Mouse (Mus musculus) stomach, embryonic 14.5 days (tissue): ENCODE data around the gene Selenof. TPM values are rescaled to one million over a fixed set of nuclear protein-coding genes. Genes with fewer than 3 reads are reported as not detected.

ENCODE experiments used
- ATAC-seq: fragments of 200-750 bp; cut with Nextera tagmentation; 2 replicates; pipeline ENCODE4 v1.8.0; 2017; ENCODE audit warnings: low read depth, moderate TSS enrichment; ENCODE audit not compliant: insufficient number of reproducible peaks, insufficient read depth, low FRiP score
- H3K27ac ChIP-seq: fragments of 300-500 bp; sonication (generic); 2 replicates; pipeline ENCODE4 v1.5.1; 2014; ENCODE audit warnings: mild to moderate bottlenecking, low read length, moderate library complexity, mixed read lengths
- H3K27me3 ChIP-seq: fragments of 300-500 bp; sonication (generic); 2 replicates; pipeline ENCODE4 v1.6.1; 2014; ENCODE audit warnings: low read length, control low read depth, mixed read lengths; ENCODE audit not compliant: control insufficient read depth, insufficient read depth
- H3K36me3 ChIP-seq: fragments of 300-500 bp; sonication (generic); 2 replicates; pipeline ENCODE4 v1.6.1; 2014; ENCODE audit warnings: mild to moderate bottlenecking, control low read depth, low read length, moderate library complexity, mixed read lengths; ENCODE audit not compliant: control insufficient read depth, insufficient read depth
- H3K4me1 ChIP-seq: fragments of 300-500 bp; sonication (generic); 2 replicates; pipeline ENCODE4 v1.6.1; 2014; ENCODE audit warnings: low read length, control low read depth, mixed read lengths; ENCODE audit not compliant: control insufficient read depth, insufficient read depth
- H3K4me2 ChIP-seq: fragments of 300-500 bp; sonication (generic); replicated peaks from 2 replicates; pipeline ENCODE4 v1.6.1; 2014; ENCODE audit warnings: low read depth, low read length, control low read depth
- H3K4me3 ChIP-seq: fragments of 300-500 bp; sonication (generic); 2 replicates; pipeline ENCODE4 v1.5.1; 2014; ENCODE audit warnings: low read depth, low read length, control low read depth
- H3K9ac ChIP-seq: fragments of 300-500 bp; sonication (generic); replicated peaks from 2 replicates; pipeline ENCODE4 v1.6.1; 2014; ENCODE audit warnings: low read depth, mild to moderate bottlenecking, control low read depth, low read length, moderate library complexity, mixed read lengths
- H3K9me3 ChIP-seq: fragments of 300-500 bp; sonication (generic); 2 replicates; pipeline ENCODE4 v1.6.1; 2016; ENCODE audit warnings: low read depth, low read length, control low read depth; ENCODE audit not compliant: control insufficient read depth
- WGBS: fragments of 180-500 bp; shearing (Covaris S2); extraction: QIAGEN DNeasy Blood & Tissue Kit; methylation state at CpG from one replicate; pipeline ENCODE4 v1.1.7; 2014; 5-methylcytosine and 5-hydroxymethylcytosine counted together
- polyA plus RNA-seq: library from polyadenylated mRNA; unstranded; fragments of >200 nt; fragmentation: Nextera tagmentation; extraction: Ambion mirVana; gene quantifications from 2 replicates; pipeline ENCODE4 v1.2.1, GENCODE M21; 2014

The Selenof gene
- polyA plus RNA-seq, 1 experiment from 2014 or later: 488 TPM

DNA sequence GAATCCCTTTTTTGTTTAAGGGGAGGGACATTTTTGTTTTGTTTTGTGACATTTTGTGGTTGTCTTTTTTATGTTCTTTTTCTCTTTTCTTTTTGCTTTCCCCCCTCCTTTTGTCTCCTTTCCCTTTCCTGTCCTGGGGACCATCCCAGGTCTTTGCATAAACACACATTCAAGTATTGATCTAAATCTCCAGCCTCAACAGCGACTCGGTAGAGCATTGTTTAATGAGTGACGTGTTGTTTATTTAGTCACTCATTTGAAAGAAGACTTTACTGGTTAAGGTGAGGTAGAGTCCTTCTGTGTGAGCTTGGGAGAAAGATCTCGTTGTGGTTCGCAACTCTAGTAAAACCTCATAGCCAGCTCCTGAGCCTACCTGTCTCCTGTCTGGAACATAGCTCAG lies 13.7 kb downstream of the Selenof start:
- Histone ChIP-seq H3K27me3 (no peaks in the 10 kb centered on the region), H3K4me1 (0 out of 2 replicates have a peak, but pooled peaks cover 9% of the 10 kb centered on the region), H3K9me3 (no peaks in the 10 kb centered on the region), H3K27ac (no peak overlapping the region), H3K4me2 (no peak overlapping the region; the same call in 1 of the 2 replicates), H3K4me3 (no peak overlapping the region), H3K36me3 (peaks cover 22% of the 10 kb centered on the region), H3K9ac (no peak overlapping the region)
- 35% methylated on average over 5 of the region's 5 CpGs for WGBS
- no peak for ATAC-seq

DNA sequence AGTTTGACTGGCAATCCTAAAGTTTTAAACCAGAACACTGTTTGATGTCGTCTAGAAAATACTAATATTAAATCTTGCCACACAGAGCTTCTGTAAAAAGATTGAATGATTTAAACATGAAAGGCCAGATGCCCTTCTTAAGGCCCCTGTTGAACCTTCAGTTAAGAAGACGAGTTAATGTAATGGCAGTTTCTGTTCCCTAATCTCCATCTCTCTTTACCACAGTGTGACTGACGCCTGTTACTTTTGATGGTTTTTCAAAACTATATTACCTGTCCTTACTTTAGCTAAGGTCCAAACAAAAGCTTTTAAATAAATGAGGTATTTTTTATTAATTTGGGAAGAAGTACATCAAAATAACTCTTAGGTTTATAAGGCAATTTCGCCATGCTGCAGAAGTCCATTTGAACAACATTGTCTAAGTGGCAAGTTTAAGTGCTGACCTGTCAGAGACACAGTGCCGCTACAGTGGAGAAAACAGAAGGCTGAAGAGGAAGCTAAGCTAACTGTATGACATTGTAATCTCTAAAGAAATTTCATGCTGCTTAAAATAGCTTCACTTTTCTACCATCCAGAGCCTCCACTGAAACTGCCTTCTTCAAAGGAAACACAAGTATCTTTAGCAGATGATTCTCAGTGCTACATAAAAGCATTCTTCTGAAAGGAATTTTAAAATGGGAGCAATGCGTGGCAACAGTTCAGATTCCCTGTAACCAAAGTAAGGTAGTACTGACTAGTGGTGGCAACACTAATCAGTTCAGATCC lies 14.9 kb downstream of the Selenof start:
- Histone ChIP-seq H3K9ac (no peak overlapping the region), H3K4me2 (no peak overlapping the region), H3K27me3 (no peaks in the 10 kb centered on the region), H3K9me3 (no peaks in the 10 kb centered on the region), H3K36me3 (peaks cover 18% of the 10 kb centered on the region), H3K4me3 (no peak overlapping the region), H3K4me1 (0 out of 2 replicates have a peak, but pooled peaks cover 9% of the 10 kb centered on the region), H3K27ac (no peak overlapping the region)
- no peak for ATAC-seq
- 78% methylated on average over 6 of the region's 6 CpGs for WGBS

DNA sequence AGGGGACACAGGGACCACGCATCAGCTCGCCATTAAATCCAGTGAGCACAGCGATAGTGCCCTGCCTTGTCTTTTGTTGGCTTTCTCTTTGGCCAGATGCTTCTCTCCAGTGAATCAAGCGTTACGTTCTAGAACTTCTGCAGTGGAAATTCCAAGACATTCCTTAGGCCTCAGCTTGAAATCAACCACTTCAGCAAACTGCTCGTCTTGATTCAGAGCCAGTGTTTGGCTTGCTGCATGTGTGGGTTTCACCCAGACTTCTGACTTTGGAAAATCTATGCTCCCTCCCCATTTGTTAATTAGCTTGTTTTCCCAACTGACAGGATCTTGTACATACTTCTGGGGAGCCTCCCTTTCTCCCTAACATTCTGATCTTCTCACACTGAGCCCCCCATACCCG lies 16.6 kb downstream of the Selenof start:
- H3K27ac ChIP-seq: no peak overlapping the region

DNA sequence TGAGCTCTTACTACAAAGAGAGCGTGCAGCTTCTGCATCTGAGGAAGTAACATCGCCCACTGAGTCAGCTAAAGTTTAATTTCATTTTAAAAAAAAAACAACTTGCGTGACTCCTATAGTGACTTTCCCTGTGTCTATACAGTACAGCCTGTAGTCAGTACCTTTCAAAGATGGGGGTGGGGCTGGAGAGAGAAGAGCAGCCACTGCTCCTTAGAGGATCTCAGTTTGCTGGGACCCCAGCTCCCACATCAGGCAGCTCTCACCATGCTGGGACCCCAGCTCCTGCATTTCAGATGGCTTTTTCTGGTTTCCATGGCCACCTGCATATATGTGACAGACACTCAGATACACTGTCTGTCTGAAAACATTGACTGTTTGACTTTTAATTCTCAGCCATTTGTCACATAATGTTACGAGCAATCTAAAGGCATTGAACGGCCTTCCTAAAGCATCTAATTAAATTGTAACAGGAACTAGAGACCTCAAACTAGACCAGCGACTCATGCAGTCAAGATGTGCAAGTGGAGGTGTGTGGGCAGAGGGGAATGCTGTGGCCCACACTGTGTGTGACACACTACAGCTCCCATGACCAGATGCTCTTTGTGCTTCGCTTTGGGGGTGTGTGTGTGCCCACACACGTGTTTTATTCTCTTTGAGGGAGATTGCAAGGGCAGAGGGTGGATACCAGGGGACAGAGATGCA lies 19.2 kb downstream of the Selenof start:
- Histone ChIP-seq H3K4me3 (no peak overlapping the region), H3K9me3 (no peaks in the 10 kb centered on the region), H3K4me1 (0 out of 2 replicates have a peak, but pooled peaks cover 3% of the 10 kb centered on the region), H3K36me3 (peaks cover 28% of the 10 kb centered on the region), H3K27me3 (no peaks in the 10 kb centered on the region), H3K4me2 (no peak overlapping the region), H3K9ac (no peak overlapping the region), H3K27ac (no peak overlapping the region)
- 90% methylated on average over 8 of the region's 8 CpGs for WGBS
- ATAC-seq: no peak

More for the DNA sequence above, 16.6 kb downstream of the Selenof start:
- Histone ChIP-seq H3K9me3 (no peaks in the 10 kb centered on the region), H3K4me1 (0 out of 2 replicates have a peak, but pooled peaks cover 9% of the 10 kb centered on the region), H3K36me3 (peaks cover 30% of the 10 kb centered on the region), H3K4me2 (no peak overlapping the region), H3K4me3 (no peak overlapping the region), H3K27me3 (no peaks in the 10 kb centered on the region), H3K9ac (no peak overlapping the region)
- no peak for ATAC-seq
- 77% methylated on average over 7 of the region's 7 CpGs for WGBS

DNA sequence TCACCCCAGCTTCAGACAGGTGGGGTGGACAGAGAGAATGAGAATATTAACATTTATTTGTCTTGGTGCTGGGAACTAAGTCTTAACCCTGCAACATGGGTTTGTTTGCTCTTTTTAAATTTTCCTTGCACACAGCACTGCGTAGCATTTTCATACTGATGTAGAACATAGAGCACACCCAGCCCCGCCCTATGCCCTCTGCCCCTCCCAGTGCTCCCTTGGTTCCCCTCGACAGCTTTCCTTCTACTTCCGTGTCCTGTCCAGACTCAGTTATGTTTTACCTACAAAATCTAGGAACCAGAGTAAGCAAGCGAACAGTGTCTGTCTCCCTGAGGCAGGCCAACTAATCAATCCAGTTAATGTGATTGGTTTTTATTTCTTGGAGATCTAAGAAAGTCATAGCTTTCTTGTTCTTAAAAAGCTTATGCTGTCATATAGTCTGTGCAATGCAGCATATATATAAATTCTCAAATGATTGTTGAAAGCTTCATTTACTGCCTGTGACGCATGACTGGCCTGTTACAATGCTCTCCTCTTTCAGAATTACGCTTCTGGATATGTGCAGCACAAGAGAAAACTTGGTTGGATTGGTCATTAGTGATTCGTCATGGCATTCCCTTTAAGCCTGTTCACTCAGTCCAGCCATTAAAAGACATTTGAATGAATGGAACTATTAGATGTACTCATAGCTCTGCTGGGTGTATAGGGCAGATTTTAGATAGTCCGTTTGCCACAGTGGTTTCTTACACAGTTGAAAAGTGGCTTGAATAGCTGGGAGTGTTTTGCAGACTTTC lies 23.1 kb downstream of the Selenof start:
- H3K36me3 ChIP-seq: peaks cover 44% of the 10 kb centered on the region
- no peaks in the 10 kb centered on the region for H3K27me3 ChIP-seq
- no peak overlapping the region for H3K27ac ChIP-seq
- 79% methylated on average over 9 of the region's 9 CpGs for WGBS
- H3K4me1 ChIP-seq: no peaks in the 10 kb centered on the region
- no peak for ATAC-seq
- H3K9ac ChIP-seq: no peak overlapping the region
- no peak overlapping the region for H3K4me3 ChIP-seq
- no peak overlapping the region for H3K4me2 ChIP-seq
- no peaks in the 10 kb centered on the region for H3K9me3 ChIP-seq

DNA sequence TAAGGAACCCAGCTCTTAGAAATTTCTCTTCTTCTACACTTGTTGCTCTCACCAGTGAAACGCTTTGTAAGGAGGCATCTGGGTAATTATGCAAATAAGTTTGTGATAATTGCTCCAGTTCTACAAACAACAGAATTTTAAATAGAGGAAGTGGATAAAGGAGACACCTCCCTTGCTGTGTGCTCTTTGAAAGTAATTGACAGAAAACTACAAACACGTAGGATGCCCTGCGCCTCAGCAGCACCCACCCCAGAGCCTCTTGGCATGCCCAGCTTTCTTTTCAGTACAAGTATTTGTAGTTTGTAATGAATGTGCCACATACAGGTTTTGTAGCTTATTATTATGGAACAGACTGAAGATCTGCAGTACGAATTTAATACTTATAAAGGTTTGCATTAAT lies 27.0 kb downstream of the Selenof start:
- Histone ChIP-seq H3K4me1 (no peaks in the 10 kb centered on the region), H3K27ac (no peak overlapping the region), H3K9me3 (no peaks in the 10 kb centered on the region), H3K9ac (no peak overlapping the region), H3K4me3 (no peak overlapping the region), H3K27me3 (no peaks in the 10 kb centered on the region), H3K4me2 (no peak overlapping the region), H3K36me3 (peaks cover 27% of the 10 kb centered on the region)
- no peak for ATAC-seq
- WGBS: 82% methylated on average over 4 of the region's 4 CpGs

DNA sequence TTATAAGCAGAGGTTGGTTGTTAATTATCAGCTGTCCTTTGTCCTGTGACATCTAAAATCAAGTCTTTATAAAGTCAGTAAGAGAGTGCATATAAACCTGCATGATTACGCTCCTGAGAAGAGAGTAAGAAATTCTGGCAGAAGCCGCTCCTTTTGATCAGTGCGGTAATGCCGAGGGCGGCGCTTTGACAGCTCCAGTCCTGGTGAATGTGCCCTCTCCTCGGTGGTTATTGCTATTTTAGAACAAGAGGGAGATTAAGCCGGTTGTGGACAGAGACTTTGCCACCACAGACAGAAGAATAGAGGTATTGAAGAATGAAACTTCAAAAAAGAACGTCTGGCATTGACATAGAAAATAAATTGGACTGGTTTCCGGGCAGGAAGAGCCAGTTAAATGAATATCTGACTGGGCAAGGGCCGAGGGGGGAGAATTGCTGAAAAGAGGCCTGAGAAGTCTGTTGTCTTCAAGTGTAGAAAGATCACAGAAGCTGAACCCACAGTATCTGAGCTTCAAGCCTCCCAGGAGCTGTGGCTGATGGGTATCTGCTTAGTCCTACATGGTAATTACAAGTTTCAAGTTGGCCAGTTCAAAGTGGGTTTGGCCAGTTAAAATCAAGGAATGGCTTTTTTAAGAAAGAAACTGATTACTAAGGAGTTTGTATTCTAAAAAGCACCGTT lies 27.8 kb downstream of the Selenof start:
- H3K4me1 ChIP-seq: no peaks in the 10 kb centered on the region
- peak overlapping the region; percentile 3; the same call in 1 of the 2 replicates for H3K27ac ChIP-seq
- ATAC-seq: no peak
- H3K36me3 ChIP-seq: peaks cover 27% of the 10 kb centered on the region
- H3K9me3 ChIP-seq: no peaks in the 10 kb centered on the region
- H3K4me3 ChIP-seq: no peak overlapping the region
- 77% methylated on average over 12 of the region's 12 CpGs for WGBS
- H3K9ac ChIP-seq: no peak overlapping the region
- no peaks in the 10 kb centered on the region for H3K27me3 ChIP-seq
- no peak overlapping the region for H3K4me2 ChIP-seq

DNA sequence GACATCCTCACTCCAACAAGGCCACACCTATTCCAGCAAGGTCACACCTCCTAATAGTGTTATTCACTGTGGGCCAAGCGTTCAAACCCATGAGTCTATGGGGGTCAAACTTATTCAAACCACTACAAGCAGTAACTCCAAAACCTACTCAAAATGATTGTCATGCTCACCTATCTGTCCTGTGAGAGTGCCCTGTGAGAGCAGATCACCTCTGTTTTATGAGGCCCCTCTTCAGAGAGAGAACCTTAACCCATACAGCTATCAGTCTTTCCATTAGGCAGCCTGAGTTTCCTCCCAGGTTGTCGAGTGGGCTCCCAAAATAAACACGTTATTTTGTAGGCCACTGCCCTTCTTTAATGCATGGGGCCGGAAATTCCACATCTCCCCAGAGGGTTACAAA lies 32.3 kb downstream of the Selenof start:
- Histone ChIP-seq H3K4me3 (no peak overlapping the region), H3K27me3 (no peaks in the 10 kb centered on the region), H3K9ac (no peak overlapping the region), H3K4me1 (no peaks in the 10 kb centered on the region), H3K36me3 (peaks cover 10% of the 10 kb centered on the region), H3K27ac (no peak overlapping the region), H3K9me3 (no peaks in the 10 kb centered on the region), H3K4me2 (no peak overlapping the region)
- 52% methylated on average over 4 of the region's 4 CpGs for WGBS
- no peak for ATAC-seq
